Mouse (Mus musculus): ENCODE data around the gene Fgf14.
"Not testable (repeated sequence)": the region's sequence is repeated elsewhere in the genome, so short reads cannot be mapped to it uniquely, and the experiment has no call there.

Gene Fgf14

DNA sequence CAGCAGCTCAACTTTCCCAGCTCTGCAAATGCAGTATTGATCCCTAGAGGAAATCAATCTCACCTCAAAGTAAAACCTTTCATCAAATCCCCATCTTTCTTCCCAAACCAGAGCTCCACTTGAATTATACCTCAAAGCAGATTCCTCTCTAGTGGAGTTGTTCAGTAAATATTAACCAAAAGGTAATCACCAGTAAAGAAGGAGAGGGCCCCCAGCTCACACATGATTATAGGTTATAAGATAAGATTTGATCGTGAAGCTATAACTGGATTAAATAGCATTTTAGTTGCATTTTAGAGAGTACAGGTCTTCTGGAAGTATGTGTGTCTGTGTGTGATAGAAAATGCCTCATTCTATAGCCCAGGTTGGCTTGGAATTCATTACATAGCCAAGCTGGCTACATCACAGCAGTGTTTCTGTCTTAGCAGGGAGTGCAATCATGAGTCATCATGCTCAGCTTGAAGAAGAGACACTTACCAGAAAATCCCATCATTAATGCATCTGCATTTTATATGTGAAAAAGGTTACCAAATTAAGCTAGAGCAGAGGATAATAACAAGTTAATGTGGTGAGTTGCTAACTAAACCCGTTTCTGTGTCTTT, 202.8 kb downstream of the Fgf14 start:
- DNase-seq (ENCODE audit: low read depth): no peak

DNA sequence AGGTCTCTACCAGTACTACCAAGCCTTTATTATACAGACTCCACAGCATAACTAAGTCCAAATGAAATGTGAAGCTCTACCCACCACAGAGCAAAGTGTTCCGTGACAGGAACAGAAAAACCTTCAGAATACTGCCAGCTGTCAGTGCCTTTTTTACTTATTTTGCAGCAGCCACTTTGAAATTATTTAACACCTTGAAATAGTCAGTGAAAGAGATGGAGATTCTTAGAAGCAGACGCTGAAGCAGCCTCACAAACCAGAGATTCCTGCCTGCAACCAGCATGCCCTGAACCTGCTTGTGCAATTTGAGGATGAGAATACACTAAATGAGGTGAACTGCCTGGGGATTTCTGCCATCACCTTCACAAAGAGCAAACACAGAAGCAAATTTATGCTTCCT, 206.0 kb downstream of the Fgf14 start:
- no peak for DNase-seq (ENCODE audit: low read depth)

DNA sequence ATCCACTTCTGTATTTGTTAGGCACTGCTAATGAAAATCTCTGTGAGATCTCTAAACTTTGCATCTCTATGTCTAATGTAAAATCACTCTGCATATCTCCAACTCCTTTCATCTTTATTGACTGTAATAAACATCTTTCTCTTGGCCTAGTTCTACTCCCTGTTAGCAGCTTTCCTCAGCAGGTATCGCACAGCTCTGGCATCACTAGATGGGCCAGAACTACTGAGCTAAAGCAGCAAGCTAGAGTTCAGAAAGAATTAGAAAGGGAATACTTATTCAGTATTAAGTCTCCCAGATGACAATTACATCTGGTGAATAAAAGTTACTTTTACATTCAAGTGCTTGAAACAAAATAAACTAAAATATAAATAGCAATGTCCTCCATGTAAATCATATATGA, 221.8 kb downstream of the Fgf14 start:
- DNase-seq (ENCODE audit: low read depth): no peak

DNA sequence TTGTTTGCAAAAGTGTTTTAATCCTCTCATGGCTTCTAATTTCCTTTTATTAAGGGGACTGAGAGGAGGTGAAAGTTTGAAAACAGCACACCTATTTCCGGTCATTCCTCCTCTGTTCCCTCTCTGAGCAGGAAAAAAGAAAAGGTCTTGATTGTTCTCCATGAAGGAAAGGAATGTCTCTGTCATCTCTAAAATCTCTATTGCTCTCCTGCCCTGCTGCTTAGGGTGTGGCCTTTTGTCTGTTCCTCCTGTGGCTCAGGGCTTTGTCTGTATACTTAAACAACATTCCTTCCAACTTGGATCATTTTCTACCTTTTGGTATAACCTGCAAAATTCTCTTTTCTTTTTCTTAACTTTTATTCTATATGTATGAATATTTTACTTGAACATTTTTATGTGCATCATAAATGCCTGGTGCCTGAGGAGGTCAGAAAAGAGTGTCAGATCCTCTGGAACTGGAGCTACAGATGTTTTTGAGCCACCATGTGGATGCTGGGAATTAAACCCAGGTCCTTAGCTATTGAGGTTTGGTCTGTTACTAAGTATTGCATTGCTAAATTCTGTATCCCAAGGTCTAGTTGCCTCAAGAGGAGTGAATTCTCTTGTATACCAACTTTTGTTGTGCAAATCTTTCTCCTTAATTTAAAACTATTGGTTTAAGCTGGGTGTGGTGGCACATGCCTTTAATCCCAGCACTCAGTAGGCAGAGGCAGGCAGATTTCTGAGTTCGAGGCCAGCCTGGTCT, 230.7 kb downstream of the Fgf14 start:
- DNase-seq (ENCODE audit: low read depth): no peak

DNA sequence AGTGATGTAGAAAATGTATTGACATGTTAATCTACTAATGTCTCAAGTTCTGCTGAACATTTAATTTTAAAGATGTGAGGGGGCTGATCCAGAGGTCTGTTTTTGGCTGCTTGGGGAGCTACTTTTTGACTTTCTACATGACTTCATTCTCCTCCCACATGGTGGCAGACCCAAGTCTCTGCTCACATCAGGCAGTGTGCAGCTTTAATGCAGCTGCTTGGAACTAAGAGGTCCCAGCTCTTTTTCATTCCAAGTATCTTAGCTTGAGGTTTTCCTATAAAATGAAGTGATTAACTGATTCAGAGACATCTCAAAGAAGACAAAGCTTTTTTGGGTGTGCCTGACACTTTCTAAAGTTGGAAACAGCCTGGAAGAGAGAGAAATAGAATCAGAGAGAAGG, 232.1 kb downstream of the Fgf14 start:
- no peak for DNase-seq (ENCODE audit: low read depth)

DNA sequence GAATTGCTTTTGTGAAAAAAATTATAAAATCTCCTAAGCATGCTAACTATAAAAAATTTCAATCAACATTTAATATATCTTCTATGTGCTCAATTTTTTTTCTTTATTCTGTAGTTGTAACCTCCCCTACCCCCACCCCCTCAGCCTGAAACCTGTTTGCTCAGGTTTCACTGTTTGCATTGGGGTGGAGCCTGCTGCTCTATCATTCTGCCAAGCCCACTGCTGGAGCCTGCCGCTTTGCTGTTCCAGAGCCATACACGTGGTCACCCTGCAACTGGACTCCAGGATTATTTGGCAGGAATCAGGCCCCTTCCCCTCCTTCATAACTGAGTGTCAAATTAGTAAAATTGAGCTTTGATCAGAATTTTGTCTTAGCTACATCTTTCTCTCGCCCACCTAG, 237.6 kb downstream of the Fgf14 start:
- DNase-seq (ENCODE audit: low read depth): not testable (repeated sequence)

DNA sequence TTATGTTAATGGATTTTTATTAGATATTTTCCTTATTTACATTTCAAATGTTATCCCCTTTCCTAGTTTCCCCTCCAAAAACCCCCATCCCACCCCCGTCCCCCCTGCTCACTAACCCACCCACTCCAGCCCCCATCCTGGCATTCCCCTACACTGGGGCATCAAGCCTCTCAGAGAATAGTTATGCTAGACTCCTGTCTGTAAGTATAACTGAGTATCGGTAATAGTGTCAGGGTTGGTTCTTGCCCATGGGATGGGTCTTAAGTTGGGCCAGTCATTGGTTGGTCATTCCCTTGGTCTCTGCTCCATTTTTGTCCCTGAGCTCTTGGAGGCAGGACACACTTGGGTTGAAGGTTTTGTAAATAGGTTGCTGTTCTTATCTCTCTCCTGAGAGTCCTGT, 265.0 kb downstream of the Fgf14 start:
- DNase-seq (ENCODE audit: low read depth): no peak

DNA sequence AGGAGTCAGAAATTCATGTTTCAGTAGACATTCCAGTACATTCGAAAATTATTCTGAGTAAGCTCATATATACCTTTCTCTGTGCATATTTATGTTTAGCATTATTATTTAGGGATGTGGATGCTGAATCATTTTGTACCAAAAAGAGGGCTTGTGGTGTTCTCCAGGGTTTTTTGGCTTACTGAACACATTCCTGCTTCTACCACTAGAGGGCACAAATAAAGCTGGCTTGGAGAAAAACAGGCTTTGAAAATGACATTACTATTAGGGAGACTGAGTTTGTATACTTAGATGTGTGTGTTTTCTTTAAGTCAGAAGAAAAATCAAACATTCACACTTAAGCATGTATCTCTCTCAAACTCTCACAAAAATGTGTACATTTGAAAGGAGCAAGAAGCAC, 266.0 kb downstream of the Fgf14 start:
- DNase-seq (ENCODE audit: low read depth): no peak

DNA sequence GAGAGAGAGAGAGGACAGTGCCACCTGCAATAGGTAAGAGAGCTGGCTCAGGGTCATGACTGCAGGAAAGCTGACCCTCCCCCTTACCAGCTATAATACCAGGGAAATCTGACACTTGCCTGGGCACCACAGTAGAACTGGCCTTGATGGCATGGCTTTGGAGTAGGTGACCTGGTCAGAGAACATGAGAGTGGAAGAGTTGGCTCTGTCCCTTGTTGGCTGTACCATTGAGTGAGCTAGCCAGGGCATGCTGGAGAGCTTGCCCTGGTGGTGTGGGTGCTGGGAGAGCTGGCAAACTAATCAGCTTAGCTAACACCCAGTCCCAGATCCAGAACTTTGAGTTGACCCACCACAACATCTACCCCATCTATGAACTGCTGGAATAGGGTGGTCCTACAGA, 348.5 kb downstream of the Fgf14 start:
- no peak for DNase-seq (ENCODE audit: low read depth)

DNA sequence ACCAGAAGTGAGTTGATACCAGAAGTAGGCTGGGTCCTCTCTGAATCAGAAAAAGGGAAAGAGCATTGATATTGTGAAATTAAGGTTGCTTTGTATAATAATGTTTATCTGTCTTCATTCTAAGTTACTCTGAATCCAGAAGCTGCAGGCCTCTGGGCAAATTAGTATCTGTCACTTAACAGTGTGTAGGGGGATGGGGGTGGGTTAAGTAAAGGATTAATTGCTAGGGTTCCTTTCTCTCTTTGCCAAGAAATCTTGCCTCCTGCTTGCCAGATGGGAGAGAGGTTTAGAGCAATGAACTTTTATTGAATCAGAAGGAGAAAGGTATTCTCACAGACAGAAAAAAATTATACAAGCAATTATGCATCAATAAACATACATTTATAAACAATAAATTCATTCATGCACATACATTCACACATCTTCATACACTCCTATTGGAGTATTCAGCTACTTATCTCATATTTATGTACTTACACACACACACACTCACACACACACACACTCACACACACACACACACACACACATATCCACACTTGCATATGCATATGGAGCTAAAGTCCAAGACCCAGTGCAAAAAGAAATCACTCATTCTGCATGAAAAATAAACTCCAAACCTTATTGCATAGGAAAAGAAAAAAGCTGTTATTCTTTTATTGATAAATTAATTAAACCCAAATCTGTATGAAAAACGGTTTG, 357.8 kb downstream of the Fgf14 start:
- DNase-seq (ENCODE audit: low read depth): no peak

DNA sequence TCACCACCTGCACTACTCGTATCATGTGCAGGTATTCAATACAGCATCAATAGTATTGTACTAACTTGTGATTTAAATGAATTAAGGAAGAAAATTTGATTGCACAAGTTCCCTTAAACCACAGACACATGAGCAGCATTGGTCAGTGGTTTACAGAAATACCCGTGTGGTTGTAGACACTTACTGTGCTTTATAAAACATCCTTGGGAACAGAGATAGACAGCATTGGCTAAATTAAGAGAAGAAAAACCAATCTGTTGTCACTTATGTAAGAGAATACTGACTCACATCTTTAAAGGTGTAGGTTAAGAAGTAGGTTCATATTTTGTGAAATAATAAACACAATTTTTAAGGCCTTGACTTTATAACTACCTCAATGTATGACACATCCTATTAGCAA, 361.4 kb downstream of the Fgf14 start:
- no peak for DNase-seq (ENCODE audit: low read depth)

DNA sequence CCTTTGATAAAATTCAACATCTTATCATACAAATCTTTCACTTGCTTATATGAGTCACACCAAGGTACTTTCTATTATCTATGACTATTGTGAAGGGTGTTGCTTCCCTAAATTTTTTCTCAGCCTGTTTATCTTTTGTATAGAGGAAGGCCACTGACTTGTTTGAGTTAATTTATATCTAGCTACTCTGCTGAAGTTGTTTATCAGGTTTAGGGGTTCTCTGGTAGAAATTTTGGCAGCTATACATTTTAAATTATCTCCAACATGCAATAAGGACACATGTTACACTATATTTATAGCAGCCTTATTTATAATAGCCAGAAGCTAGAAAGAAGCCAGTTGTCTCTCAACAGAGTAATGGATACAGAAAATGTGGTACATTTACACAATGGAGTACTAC, 389.9 kb downstream of the Fgf14 start:
- no peak for DNase-seq (ENCODE audit: low read depth)

DNA sequence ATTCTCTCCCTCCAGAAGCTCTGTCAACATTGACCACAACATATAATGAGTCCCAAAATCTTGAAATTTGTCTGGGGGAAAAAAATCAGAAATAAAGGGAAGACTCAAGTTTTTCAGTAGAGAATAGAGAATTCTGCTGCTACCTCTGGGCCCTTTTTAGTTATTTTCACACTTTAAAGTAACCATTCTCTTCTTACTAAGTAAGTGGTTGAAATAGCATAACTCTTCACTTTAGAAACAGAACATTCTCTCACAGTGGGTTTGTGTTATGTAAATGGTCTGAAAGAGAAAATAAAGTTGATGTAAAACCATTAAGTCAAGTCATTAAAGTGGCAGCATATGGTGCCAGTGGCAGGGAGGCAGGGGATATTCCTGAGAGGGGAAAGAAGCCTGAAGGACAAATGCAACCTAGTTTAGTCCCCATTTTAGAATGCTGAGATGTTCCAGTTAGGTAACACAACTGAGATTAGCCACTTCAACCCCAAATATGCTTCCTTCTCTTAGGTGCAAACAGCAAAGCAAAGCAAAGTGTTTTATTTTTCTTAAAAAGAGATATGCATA, 398.5 kb downstream of the Fgf14 start:
- DNase-seq (ENCODE audit: low read depth): no peak

DNA sequence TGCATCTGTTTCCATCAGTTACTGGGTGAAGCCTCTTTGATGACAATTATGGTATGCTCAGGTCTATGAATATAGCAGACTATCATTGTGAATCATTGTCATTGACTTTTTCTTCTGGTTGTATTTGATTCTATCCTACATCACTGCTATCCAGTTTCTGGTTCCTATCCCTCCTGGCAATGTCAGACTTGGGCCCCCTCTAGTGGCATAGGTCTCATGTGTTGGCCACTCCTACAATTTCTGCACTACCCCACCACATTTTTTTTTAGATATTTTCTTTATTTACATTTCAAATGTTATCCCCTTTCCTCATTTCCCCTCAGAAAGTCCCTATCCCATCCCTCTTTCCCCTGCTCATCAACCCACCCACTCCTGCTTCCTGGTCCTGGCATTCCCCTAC, 409.9 kb downstream of the Fgf14 start:
- no peak for DNase-seq (ENCODE audit: low read depth)

DNA sequence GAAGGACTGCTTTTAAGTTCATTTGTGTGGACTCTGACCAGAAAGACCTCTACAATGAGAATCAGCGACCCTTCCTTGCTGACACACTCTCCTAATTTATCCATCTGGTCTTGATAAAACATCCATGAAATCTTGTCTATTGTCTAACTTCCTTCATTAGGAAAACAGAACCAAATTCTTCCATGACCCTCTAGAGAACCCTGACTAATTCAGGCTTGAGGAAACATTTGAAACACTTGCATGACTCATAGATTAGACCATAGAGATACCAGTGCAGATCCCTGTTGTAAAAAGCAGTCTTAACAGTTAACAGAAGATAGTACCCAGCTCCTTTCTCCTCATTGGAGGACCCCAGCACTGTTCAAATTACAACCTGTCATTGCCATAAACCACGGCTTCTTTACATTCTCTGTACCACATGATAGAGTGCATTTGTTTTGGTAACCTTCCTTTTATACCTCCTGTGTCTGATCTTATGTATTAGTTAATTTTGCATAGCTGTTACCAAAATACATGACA, 412.3 kb downstream of the Fgf14 start:
- no peak for DNase-seq (ENCODE audit: low read depth)

DNA sequence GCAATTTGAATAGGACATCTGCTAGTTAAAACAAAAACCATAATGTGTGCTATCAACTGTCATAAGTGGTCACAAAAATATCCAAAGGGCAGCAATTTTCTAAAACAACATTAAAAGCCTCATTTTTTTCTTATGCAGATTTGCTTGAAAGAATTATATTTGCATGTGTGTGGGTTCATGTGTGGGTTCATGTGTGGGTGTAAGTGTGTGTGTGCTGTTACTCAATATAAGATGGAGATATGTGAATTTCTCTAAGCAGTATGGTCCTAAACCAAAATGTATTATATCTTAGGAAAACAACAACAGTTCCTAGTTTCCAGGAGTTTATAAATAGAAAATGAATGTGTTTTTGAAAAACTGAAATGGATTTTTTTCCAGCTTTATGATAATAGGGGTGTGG, 413.7 kb downstream of the Fgf14 start:
- DNase-seq (ENCODE audit: low read depth): no peak

DNA sequence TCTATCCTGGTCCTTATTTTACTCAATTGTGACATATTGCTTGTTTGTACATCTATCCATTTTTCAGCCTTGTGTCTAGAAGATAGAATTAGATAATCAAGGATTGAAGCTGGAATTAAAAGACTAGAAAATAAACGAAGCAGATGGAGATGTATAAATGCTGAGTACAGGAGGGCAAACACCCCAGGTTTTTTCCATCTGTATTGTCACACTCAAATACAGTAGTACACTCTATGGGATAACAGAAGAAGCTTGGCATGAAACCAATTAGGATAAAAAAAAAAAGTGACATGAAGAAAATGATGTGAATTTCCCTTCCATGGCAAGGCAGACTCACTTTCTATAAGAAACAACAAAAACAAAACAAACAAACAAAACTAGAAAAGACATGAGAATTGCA, 429.4 kb downstream of the Fgf14 start:
- no peak for DNase-seq (ENCODE audit: low read depth)

DNA sequence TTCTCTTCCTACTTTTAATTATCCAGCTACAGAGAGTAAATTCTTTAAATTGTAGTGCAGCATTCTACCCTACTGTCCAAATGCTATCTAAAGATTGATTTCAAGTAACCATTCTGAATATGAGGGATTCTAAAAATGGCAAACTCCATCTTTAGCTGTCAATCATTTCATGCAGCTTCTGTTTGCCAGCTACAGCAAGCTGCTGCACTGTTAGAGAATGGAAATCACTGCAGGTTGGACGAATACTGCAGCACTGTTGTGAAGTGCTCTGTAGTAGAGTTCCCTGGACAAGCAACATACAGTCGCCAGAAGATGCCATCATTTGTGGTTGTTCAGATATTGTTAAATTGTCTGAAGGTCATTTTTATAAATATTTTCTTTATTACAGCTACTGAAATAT, 453.5 kb downstream of the Fgf14 start:
- DNase-seq (ENCODE audit: low read depth): no peak

DNA sequence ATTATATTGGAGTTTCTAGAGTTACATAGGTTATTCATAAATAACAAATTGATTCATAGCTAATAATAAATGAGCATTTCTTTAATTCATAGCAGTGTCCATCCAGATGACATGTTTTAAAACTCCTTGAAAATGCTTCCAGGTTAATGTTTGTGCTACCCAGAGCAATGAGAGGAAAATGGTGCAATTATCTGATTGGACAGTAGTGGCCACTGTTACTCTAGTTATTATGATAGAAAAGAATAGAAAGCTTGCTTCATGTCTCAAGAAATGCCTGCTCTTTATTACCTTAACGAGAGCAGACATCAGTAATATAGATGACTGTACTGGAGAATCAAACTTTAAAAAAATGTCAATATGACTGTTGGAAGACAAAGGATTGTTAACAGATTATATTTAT, 454.5 kb downstream of the Fgf14 start:
- no peak for DNase-seq (ENCODE audit: low read depth)

DNA sequence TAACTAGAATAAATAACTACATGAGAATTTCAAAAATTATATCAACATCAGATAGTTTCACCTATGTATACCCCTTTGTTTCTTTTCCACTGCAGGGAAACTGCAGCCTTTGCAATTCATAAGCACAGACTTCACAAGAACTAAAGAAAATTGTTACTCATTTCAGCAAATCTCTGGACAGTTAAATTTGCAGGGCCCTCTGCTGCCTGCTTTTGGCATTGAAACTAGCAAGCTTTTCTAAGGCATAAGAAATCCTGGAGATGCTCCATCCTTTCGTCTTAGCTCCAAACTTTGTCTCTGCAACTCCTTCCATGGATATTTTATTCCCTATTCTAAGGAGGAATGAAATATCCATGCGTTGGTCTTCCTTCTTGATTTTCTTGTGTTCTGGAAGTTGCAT, 455.9 kb downstream of the Fgf14 start:
- no peak for DNase-seq (ENCODE audit: low read depth)

DNA sequence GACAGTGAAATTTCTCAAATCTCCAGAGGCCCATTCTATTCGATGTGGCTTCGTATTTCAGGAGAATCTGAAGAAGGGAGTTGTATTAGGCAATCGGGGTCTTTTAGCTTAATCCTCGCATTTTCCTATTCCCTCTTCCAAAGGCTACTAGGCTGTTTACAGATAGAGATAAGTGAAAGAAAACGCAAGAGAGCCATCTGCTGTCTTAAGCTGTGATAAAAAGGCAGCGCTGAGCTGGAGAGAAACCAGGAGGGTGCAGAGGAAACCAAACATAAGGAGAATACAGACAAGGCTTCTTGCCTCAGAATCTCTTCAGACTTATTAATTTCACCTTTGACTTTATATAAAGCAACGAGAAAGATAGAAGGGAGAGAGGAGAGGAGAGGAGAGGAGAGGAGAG, 481.1 kb downstream of the Fgf14 start:
- DNase-seq (ENCODE audit: low read depth): no peak

DNA sequence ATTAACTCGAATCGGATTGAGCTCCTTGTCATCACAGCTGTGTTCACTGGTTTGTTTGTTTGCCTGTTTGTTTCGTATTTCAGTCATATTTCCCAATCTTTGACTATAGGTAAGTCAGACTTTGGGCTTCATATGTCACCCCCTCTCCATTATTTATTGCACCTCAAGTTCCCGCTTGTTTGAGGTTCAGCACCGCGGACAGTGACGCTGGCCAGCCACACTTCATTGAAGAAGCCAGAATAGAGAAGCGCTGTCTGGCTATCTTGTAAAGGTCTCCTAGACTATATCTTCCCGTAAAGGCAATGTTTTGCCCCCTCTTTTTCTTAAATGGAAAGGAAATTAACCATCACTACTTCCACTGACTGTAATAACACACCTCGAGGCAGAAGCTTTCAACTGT, 481.6 kb downstream of the Fgf14 start:
- no peak for DNase-seq (ENCODE audit: low read depth)

DNA sequence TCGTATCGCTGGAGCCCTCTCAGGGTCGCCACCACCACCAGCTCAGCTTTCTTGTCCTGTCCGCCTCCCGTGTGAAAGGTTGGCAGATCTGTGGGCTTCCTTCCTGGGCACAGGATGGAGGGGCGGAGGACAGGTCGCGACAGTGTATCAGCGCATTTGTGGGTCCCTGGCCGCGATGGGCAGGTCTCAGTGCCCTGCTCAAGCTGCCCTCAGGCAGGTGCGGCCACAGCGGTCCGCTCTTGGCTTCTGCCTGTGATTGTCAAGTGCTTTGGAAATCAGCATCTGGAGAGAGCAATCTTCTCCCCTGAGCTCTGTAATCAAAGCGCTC, 484.1 kb downstream of the Fgf14 start:
- DNase-seq (ENCODE audit: low read depth): no peak

All from naive thymus-derived CD4-positive, alpha-beta T cell, adult 2 months (primary cell).